Mouse (Mus musculus) spleen, postnatal 14 days (tissue): Measurements from ENCODE around the gene Micu2.
A peak's percentile ranks its signal among the peaks of the same experiment; 100 is the strongest.
"Not testable (repeated sequence)": the region's sequence is repeated elsewhere in the genome, so short reads cannot be mapped to it uniquely, and the experiment has no call there.

ENCODE experiments used
- DNase-seq, 2 experiments: peaks; one replicate each; pipeline ENCODE4 v3.0.0; 2021 to 2022; ENCODE audit warnings: low spot score in 2 of 2

Gene Micu2

GRCm38 (mm10) chr14:57961861-57962260 is 37.2 kb downstream of the Micu2 start:
- no peak for DNase-seq

- DNase-seq: no peak
These were observed 48.0 kb downstream of the Micu2 start for GRCm38 (mm10) chr14:57951089-57951488.

- DNase-seq: no peak
These were observed 53.2 kb downstream of the Micu2 start for GRCm38 (mm10) chr14:57945834-57946233.

DNA sequence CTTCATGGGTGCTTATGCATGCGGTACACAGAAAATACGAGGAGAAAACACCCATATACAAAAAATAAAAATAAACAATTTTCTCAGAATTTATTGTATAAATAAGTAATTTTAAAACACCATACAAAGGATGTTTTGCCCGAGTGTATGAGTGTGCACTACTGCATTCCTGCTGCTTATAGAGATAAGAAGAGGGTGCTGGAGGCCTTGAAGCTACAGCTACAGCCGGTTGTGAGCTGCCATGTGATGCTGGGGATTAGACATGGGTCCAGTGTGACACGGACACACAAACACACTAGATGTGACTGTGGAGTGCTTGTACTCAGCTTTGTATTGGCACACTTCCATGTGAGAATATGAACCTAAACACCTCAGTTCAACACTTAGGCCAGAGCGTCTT is 61.8 kb downstream of the Micu2 start:
- no peak for DNase-seq

DNA sequence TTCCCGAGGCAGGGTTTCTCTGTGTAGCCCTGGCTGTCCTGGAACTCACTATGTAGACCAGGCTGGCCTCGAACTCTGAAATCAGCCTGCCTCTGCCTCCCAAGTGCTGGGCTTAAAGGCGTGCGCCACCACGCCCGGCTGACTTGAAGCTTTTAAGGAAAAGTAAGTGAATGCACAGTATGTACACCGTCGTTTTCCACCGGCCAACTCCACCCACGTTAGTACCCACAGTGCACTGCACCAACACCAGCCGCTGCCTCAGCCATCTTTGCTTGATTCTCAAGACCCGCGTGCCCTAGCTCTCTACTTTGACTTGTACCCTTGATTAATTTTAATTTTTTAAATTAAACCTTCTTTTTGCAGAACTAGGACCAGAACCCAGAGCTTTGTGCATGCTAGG is 64.4 kb downstream of the Micu2 start:
- no peak for DNase-seq

DNA sequence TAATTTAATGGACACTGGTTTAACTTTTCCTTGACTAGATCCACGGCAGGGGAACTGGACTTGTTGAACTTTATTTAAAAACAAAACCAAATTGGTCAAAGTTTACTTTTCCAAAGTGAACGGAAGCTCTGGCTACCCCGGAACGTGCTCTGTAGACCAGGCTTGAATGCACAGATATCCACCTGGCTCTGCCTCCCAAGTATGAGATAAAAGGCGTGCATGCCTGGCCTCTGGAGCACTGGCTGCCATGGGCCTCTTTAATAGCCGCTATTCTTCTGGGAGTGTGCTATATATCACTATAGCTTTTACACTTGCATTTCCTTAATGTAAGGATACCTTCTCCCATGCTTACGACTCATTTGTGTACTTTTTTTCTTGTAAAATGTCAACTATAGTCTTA is 65.5 kb downstream of the Micu2 start:
- no peak for DNase-seq

GRCm38 (mm10) chr14:57932881-57933443 is 66.1 kb downstream of the Micu2 start:
- no peak for DNase-seq

DNA sequence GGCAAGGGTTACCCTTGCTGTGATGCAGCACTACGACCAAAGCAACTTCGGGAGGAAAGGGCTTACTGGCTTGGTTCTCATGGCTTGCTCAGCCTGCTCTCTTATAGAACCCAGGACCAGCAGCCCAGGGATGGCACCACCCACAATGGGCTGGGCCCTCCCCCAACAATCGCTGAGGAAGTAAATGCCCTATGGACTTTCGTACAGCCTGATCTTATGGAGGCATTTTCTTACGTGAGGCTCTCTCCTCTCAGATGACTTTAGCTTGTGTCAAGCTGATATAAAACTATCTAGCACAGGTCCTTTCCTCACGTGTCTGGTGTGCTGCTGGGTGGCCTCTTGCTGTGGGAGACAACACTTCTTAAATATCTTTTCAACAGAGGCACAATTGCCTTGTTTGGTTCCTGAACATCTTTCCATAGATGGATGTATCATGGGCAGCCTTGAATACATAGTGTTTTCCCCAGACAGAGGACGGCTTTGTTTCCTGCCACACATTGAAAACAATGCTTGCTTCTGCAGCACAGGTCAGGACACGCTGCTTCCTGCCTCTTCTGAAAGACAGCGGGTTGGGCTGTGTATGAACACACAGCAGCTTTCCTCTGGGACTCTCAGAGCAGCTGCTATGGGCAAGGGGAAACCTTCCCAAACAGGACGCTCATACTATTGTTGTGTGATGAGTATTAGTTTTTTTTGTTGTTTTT is 77.5 kb downstream of the Micu2 start:
- no peak for DNase-seq

GRCm38 (mm10) chr14:57920568-57921310 is 78.3 kb downstream of the Micu2 start:
- no peak for DNase-seq

GRCm38 (mm10) chr14:57919148-57919875 is 79.8 kb downstream of the Micu2 start:
- DNase-seq: no peak

GRCm38 (mm10) chr14:57915341-57915740 is 83.7 kb downstream of the Micu2 start:
- no peak for DNase-seq

- not testable (repeated sequence) for DNase-seq
These were observed 86.7 kb downstream of the Micu2 start for GRCm38 (mm10) chr14:57912211-57913007.

DNA sequence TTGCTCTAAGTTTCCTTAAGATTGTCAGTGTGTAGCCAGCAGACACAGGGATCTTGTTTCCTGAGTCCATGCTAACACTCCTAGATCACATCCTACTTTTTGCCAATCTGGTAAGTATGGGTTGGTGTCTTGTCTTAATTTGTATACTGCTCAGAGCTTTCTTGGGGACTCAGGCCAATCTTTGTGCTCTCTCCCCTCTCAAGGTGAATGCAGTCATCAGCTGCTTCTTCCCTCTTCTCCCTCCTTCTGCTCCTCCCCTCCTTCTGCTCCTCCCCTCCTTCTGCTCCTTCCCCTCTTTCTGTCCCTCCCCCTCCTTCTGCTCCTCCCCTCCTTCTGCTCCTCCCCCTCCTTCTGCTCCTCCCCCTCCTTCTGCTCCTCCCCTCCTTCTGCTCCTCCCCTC is 87.3 kb downstream of the Micu2 start:
- DNase-seq: not testable (repeated sequence)

DNA sequence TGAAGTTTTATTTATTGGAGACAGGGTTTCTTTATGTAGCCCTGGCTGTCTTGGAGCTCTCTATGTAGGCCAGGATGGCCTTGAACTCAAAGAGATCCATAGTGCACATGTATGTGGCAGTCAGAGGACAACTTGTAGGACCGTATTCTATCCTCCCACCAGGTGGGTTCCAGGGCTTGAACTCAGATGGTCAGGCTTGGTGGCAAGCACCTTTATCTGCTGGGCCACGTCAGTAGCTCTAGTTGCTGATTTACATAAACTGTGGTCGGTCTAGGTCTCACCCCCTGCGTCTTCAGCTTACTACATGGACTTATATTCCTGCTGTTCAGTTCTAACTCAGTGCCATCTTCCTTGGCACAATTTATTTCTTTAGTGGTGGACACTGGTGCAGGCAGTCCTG is 87.7 kb downstream of the Micu2 start:
- DNase-seq: no peak

GRCm38 (mm10) chr14:57910501-57911068 is 88.5 kb downstream of the Micu2 start:
- DNase-seq: peak; percentile 70 to 82

DNA sequence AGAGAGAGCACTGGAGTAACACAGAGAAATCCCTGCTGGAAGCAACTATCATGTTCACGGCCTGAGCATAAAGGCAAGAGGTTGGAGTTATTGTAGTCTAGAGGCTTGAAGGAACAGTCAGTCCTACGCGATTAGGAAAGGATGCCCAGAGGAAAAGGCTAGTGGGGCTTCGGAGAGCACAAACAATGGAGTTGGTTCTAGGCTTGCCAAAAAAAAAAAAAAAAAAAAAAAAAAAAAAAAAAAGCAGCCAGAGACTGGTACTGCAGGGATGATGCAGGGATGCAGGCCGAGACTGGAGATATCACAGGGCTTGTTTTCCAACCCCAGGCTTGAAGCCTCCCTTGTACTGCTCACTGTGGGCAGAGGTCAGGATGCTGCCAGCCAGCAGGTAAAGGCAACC is 89.8 kb downstream of the Micu2 start:
- DNase-seq: no peak

GRCm38 (mm10) chr14:57908431-57908830 is 90.6 kb downstream of the Micu2 start:
- DNase-seq: no peak

- DNase-seq: no peak
These were observed 97.1 kb downstream of the Micu2 start for GRCm38 (mm10) chr14:57901998-57902397.

DNA sequence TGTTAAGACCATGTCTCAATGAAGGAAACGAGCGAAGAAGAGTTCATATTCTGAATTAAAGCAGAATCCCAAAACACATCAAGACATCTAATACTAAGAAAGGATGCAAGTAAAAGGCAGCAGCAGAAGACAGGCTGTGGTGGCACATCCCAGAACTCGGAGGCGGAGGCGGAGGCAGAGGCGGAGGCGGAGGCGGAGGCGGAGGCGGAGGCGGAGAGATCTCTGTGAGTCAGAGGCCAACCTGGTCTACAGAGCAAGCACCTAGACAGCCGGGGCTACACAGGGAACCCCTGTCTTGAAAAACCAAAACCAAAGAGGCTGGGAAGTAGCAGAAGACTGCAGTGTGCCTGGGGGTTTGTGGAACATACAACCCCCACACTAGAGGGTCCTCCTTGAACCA is 102.2 kb downstream of the Micu2 start:
- no peak for DNase-seq

GRCm38 (mm10) chr14:57896088-57896871 is 102.8 kb downstream of the Micu2 start:
- not testable (repeated sequence) for DNase-seq
